Mouse (Mus musculus) cerebellum, adult 9-10 months (tissue): ENCODE data around the gene Sema4b.

Experiments
- DNase-seq: peaks from one replicate; pipeline ENCODE4 v3.0.0; 2022

The Sema4b gene

GRCm38 (mm10) chr7:80198863-80199262 is 12.2 kb downstream of the Sema4b start:
- DNase-seq: no peak

- no peak for DNase-seq
Observed at GRCm38 (mm10) chr7:80199286-80199685, 12.6 kb downstream of the Sema4b start.

GRCm38 (mm10) chr7:80199851-80200587 is 13.4 kb downstream of the Sema4b start:
- DNase-seq: no peak

DNA sequence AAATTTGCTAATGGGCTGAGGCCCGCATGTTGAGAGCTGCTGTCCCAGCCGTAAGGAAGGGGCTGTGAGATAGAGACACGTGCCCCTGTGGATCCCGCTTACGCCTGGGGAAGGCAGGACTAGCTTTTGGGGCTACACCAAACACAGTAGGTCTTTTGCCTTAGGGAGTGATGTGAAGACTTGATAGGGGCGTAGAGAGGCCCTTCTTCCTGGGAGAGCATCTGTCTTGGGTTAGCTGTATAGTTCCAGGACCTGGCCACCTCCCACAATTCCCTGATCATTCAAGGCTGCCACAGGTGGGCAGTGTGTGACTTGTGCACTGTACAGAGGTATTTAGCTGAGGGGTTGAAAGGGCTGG is 13.9 kb downstream of the Sema4b start:
- no peak for DNase-seq

DNA sequence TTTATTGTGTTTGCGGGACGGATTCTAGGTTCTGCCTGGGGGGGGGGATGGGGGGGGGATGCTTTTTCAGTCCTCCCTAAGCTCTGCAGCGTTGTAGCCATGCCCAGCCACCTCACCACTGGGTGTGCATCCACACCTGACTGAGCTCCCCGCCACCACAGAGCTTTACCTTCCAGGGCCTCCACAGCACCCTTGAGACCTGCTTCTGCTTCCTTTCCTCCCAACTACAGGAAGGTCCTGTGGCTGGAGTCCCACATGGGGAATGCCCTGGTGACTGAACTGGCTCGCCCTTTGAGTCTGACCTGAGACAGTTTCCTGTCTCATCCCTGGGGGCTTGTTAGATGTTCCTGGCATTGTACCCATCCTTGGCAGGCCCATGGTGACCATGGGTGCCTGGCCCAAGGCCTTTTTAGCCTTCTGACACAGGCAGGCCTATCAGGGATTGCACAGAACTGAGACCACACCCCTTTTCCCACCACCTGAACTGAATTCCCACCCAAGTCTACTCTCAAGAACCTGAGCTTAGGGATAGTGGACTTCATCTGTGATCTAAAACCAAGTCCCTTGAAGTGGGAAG is 14.4 kb downstream of the Sema4b start:
- DNase-seq: no peak

DNA sequence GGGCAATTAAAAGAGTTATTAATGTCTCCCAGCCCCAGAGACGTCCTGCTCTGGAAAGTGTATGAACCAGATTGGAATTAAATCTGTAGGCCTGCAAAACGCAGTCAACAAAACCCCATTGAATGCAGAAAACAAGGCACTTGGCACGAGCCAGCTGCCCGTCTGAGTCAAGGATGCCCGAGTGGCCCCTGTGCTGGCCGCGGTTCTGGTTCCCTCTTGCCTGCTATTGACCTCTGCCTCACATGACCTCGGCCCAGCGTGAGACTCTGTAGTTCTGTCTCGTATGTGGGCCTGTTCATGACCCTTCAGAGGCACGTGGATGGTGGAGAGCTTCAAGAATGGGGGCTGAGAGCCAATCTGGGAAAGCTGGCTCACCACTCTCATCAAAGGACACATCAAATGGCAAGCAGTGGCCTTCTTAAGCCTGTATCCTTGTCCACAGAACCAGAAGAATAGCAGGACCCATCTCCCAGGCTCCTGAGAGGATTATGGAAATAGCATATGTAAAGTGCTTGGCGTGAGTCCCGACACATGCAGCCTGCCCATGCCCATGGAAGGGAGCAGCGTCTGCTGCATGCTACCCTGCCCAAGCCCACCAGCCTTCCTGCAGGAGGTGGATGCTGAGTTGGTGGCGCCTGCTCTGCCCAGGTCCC is 15.4 kb downstream of the Sema4b start:
- no peak for DNase-seq

GRCm38 (mm10) chr7:80202961-80203360 is 16.3 kb downstream of the Sema4b start:
- DNase-seq: no peak

GRCm38 (mm10) chr7:80203638-80204096 is 17.0 kb downstream of the Sema4b start:
- DNase-seq: no peak

DNA sequence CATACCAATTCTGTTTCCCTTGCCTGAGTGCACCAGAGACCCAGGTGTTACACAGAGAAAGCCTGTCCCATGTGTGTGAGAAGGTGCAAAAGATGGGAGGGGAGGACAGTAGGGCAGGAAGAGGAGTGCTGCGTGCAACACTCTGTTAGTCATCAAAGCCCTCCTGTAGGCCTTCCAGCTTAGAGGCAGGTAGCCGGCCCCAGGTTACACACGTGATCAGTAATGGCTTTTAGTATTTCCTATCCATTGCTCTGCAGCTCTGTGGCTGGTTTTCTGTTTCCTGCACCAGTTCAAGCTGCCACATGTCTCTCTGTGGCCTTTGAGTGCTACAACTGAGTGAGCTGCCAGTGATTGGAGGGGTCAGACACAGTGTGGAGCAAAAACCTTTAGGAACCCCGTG is 17.7 kb downstream of the Sema4b start:
- DNase-seq: no peak

- no peak for DNase-seq
Observed at GRCm38 (mm10) chr7:80204961-80205360, 18.3 kb downstream of the Sema4b start.

DNA sequence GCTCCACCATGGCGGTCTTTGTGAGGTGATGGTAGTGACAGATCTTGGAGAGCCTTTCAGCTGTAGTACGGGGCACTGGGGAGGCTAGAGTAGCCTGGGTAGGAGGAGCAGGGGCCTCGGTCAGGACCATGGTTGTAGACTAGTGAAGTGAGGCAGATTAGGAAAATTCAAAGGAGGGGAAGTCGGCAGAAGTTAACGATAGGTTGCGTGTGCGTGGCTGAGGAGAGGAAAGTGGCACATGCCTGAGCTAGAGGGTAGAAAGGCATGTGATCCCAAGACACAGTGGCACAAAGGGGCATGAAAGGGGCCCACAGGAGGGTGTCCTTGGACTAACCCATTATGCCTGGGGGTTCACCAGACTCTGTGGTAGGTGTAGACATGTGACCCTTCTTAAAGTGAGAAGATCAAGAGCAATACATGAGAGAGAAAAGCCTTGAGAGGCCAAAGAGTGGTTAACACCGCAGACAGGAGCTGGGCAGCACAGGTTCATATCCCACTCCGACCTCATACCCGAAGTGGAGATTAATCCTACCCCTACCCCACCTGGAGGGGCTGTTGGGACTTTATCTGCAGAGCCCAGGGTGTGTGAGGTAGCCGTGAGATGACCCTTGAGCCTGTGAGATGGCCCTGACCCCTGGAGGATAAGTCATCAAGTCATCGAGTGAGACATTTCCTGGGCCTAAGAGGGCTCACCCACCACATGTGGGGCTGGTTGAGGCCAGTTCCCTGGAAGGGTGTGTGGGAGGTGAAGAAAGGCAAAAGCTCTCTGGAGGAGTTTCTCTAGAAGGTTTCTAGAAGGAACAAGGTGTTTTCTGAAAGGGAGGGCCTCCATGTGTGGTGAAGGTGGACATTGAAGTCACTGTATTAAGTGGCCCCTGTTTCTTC is 19.3 kb downstream of the Sema4b start:
- no peak for DNase-seq

DNA sequence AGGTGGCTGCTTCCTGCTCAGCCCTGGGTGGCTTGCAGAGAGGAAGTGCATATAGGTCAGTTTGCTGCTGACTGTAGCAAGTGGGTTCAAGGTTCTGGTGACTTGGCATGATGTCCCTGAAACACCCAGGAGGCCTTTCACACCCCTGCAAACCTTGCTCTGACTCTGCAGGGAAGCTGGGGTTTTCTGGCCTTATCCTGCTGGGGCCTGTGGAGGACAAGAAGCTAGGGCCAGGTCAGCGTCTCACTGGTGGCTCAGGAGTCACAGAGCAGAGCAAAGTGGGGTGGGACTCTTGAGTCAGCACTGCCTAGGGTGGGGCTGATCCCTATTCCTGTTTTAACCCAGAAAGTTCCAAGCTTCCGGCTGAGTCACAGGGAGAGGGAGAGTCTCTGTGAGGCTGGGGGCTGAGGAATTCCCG is 20.7 kb downstream of the Sema4b start:
- no peak for DNase-seq

DNA sequence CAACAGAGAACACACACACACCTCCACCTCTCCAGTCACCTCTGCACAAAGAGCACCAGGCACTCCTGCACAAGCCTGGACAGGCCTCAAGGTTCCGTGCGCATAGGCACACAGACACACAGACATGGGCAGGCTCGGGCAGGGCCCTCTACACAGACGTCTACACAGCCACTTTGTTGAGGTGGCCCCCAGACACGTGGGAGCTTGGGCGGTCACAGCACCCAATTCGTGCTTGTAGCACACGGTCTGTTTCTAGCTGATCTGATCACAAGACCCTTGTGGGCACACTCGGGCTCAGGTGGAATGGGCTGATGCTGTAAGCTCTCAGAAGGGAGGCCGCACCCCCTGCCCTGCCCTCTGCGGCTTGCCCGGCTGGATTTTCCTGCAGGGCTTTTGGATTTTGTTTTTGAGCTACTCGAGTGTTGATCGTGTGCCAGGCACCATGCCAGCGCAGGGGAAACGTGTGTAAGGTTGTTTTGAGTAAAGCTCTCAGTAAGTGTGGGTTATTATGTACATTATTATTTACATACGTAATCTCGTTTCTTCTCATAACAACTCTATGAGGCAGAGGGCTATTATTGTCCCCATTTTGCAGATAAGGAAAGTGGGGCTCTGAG is 21.5 kb downstream of the Sema4b start:
- no peak for DNase-seq

DNA sequence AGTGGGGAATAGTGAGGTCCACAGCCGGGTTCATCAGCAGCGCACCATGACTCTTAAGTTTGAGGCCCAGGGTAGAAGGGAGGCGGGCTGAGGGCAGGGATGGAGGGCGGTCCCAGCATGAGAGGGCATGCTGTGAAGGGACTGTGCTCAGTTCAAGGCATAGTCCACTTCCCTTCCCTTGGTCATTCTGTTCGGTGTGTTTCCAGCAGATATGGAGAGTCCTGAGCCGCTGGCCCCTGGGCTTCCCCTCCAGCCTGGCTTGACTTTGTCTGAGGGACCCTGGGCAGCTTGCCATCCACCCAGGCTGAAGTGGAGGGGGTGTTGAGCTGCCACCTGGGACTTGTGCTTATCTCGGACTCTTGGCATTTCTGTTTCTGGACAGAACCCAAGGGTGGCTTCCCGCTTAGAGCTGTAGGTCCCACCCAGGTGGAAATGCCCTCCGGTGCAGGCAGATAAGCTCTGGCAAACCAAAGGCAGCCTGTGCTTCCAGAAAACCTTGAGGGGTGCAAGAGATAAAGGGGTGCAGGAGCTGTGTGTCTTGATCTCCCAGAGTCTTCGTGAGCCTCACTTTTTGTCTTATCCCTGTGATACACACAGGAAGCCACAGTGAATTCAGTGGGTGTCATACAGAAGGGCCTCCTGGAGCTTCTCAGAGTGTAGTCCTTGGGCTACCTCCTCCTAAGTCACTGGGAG is 22.2 kb downstream of the Sema4b start:
- no peak for DNase-seq

GRCm38 (mm10) chr7:80209669-80210068 is 23.0 kb downstream of the Sema4b start:
- no peak for DNase-seq

- DNase-seq: no peak
Observed at GRCm38 (mm10) chr7:80210982-80211381, 24.3 kb downstream of the Sema4b start.

DNA sequence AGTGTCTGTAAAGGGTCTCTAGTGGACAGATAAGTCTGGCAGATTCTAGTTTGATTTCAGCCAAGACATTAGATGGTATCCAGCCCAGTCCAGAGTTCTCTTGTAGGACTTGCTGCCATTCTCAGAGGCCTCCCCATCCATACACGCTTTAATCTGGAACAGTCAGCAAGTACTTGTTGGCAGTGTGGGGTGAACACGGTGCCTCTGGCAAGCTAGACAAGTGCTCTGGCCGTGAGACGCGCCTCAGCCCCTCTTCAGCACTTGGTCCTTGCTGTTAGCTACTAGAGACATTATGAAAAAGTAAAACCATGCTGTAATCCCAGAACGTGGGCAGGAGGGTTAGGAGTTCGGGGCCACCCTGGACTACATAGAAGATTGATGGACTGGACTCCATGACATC is 27.0 kb downstream of the Sema4b start:
- DNase-seq: no peak

- no peak for DNase-seq
Observed at GRCm38 (mm10) chr7:80214459-80214858, 27.8 kb downstream of the Sema4b start.

DNA sequence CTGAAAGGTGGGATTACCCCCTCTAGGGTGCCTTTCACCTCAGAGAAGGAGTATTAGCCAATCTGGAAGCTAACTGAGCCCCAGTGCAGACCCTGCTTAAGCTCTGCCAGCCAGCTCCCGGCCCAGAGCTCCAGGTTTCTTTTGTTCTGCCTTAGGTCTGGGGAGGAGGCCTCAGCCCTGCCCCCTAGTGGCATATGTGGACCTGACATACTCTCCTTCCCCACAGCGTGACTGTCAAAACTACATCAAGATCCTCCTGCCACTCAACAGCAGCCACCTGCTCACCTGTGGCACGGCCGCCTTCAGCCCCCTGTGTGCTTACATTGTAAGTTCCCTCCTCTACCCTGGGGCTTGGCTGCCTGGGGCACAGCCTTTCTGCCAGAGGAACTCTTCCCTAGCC is 28.8 kb downstream of the Sema4b start:
- DNase-seq: peak; percentile 80

DNA sequence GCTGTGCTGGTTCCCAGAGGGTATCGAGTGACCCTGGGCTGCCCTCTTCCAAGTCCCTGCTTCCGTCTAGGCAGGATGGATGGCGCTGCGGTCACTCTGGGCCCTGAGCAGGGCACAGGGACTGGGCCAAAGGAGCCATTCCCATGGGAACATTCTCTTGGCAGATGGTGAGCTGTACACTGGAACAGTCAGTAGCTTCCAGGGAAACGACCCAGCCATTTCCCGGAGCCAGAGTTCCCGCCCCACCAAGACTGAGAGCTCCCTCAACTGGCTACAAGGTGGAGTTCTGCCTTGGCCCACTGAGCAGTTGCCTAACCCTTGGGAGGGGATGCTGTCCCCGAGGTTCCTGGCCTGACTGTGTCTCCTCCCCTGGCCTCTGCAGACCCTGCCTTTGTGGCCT is 29.9 kb downstream of the Sema4b start:
- DNase-seq: no peak

- no peak for DNase-seq
Observed at GRCm38 (mm10) chr7:80218666-80219065, 32.0 kb downstream of the Sema4b start.

DNA sequence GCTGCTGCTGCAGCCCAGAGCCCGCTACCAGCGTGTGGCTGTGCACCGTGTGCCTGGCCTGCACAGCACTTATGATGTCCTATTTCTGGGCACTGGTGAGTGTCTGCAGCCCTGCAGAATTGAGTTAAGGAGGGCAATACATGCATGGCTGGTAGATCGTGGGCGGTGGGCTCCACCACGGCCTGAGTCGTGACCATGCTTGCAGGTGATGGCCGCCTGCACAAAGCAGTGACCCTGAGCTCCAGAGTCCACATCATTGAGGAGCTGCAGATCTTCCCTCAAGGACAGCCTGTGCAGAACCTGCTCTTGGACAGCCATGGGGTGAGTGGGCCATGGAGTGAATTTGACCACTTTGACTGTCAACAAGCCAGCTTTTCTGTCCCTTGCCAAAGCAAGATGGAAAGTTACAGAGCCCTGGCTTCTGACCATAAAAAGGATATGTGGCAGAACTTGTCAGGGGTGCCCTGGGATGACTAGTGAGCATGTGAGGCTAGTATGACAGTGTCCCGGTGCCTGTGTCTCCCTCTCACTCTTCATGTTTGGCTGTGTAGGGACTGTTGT is 33.7 kb downstream of the Sema4b start:
- DNase-seq: no peak
